Mouse (Mus musculus): ENCODE measurements at regions not wholly inside any gene's neighbourhood (a gene's known extent, or its start where the extent isn't known, plus 50 kb on each side); places are given as distances from the start of the nearest gene placed in this dataset.

GRCm38 (mm10) chr14:123219590-123219989, 235.8 kb upstream of the Tmtc4 start:
- DNase-seq (ENCODE audit: low read depth, low spot score): peak; percentile 48

- peak; percentile 61 for DNase-seq (ENCODE audit: low read depth, low spot score)
These were observed 226.4 kb upstream of the Tmtc4 start for GRCm38 (mm10) chr14:123210241-123210640.

- DNase-seq (ENCODE audit: low read depth, low spot score): no peak
These were observed 219.0 kb upstream of the Tmtc4 start for GRCm38 (mm10) chr14:123202848-123203247.

DNA sequence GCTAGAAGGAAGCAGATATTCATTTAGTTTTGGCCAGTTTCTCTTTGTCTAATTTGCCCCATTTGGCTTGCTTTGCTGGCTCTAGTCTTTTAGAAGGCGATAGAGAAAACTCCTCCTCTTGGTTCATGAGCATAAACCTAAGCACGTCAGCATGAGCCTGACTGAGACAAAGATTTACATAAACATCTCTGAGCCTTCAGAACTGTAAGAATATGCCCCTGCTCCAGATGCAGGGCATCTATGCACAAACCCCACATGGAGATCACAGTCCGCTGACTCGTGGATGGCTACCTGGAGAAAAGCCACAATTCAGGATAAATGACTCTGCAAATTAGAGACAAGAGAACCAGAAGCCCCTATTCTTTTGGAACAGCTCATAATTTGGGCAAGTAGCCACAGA, 218.5 kb upstream of the Tmtc4 start:
- no peak for DNase-seq (ENCODE audit: low read depth, low spot score)

DNA sequence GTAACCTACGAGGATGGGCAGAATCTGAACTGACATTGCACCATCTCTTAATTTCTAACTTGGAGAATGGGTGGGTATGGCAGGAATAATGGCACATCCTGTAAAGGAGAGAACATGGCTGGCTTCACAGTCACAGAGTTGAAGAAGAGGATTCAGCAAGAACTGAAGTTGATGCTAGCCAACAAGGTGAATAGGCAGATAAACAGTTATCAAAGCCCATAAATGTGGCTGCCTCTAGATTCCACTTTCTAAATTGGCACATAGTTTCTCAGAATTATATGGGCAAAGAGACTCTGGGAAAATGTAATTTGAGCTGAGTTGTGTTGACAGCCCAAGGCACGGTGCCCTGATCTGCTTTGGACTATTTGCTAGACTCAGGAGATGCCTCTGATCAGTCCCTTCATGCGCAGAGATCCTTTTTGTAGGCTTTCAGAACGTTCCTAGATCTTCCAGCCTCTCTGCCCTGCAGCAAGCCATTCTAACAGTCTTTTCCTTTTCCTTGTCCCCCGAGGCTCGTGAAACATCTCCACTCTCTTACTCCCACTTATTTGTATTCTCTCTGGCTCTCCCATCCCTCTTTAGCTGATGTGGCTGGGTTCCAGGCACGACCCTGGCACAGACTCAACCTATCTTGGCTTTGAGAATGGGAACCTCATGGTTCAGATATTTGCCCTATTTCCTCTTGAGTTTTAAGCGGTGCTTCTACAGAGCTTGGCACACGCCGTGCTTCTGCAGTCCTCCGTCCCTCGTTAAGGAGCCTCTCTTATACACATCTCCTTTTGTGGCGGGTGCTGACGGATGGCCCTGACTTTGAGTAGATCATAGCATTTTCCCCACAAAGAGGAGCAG, 217.8 kb upstream of the Tmtc4 start:
- DNase-seq (ENCODE audit: low read depth, low spot score): peak; percentile 86

GRCm38 (mm10) chr14:123199111-123199510, 215.3 kb upstream of the Tmtc4 start:
- no peak for DNase-seq (ENCODE audit: low read depth, low spot score)

DNA sequence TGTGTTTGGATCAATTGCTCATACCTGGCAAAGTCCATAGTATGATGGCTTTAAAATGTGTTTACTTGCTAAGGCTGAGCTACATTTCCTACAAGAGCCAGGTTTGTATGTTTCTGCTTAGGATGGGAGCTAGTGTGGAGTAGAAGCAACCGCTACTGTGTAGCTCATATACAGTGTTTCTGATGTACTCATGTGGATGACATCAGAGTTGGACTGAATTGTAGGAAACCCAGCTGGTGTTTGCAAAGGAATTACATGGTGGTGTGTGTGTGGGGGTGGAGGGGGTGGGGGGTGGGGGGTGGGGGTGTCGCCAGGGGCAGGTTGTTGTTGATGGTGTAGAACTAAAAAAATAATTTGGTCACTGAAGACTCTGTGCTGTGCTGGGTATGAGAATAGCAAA, 208.7 kb upstream of the Tmtc4 start:
- no peak for DNase-seq (ENCODE audit: low read depth, low spot score)

DNA sequence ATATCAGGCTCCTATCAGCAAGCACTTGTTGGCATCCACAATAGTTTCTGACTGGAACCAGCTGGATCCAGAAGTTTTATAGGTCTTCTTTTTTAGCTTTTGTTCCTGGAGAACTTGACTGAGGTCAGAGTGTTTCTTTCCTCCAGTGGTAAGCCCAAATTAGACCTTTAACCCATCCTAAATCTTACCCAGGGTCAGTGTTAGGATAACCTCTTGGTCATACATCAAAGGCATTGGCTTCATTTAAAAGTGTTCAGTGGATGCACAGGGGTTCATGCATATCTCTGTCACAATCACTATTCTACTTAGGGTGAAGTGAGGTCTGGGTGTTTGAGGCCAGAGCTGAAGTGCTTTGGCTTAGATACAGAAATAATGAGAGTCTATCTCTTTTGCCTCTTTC, 206.9 kb upstream of the Tmtc4 start:
- no peak for DNase-seq (ENCODE audit: low read depth, low spot score)

DNA sequence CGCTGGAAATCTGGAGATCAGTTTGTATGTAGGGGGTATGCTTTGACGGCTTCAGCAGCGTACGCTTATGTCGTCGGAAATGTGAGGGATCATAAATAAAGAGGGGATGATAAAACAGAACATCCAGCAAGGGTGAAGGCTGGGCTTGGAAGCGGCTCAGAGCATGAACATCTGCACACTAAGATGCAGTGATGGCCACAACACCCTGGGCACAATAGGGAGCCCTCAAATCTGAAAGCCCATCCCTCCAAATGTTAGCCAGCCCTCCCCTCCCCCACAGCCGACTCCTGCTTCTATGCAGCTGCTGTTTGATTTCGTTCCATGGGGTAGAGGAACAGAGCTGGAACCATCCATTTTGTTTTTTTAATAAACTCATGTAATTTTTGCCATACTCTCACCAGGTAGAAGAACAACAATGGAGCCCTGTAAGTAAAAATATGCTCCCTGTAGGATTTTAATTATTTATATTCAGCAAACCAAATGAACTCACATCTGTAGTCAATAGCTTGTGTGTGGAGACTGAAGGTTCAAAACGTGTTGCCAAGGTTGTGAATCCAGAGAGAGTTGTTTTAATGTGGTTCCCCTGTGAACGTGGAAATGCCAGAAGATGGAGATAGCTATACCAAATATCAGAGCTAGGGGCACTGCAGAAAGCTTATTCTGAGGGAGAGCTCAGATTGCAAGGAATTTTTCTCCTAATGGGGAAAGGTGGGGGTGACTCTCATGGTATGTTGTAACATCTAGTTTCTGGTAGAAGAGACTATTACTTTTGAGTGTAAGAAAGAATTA, 203.6 kb upstream of the Tmtc4 start:
- DNase-seq (ENCODE audit: low read depth, low spot score): no peak

GRCm38 (mm10) chr14:123173183-123173582, 189.3 kb upstream of the Tmtc4 start:
- peak; percentile 12 for DNase-seq (ENCODE audit: low read depth, low spot score)

DNA sequence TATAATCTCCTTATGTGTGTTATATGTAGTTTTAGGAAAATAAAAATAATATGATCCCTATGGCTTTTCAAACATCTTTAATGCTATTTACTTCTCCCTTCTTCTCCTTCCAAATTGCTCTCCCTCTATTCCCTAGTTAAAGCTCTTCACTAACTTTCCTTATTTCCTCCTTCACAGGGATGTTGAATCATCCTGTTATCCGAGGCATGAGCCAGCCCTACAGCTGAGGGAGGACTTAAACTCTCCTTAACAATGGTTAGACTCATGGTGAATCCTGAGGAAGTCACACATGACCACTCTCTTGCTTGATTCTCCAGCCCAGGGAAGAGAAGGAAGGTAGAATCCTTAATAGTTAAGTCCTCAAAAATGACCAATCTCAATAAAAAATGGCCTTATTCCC, 188.0 kb upstream of the Tmtc4 start:
- no peak for DNase-seq (ENCODE audit: low read depth, low spot score)

DNA sequence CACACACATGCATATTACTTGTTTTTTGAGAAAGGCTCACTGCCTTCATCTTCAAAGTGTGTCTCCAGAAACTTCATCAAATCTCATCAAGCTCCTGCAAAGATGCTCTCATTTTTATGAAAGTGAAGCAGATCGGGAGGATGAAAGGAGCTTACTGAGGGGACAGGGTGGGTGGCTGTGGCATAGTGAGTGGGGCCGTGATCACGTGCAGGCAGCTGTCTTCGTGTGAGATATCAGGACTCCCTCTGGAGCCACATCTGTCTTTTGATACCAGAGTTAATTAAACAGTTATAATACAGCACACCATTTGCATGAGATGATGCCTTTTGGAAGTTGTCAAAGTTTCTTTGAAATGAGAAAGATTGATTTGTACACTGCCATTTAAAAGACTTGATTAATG, 180.0 kb upstream of the Tmtc4 start:
- no peak for DNase-seq (ENCODE audit: low read depth, low spot score)

GRCm38 (mm10) chr14:123143489-123144046, 159.7 kb upstream of the Tmtc4 start:
- DNase-seq (ENCODE audit: low read depth, low spot score): peak; percentile 74

DNA sequence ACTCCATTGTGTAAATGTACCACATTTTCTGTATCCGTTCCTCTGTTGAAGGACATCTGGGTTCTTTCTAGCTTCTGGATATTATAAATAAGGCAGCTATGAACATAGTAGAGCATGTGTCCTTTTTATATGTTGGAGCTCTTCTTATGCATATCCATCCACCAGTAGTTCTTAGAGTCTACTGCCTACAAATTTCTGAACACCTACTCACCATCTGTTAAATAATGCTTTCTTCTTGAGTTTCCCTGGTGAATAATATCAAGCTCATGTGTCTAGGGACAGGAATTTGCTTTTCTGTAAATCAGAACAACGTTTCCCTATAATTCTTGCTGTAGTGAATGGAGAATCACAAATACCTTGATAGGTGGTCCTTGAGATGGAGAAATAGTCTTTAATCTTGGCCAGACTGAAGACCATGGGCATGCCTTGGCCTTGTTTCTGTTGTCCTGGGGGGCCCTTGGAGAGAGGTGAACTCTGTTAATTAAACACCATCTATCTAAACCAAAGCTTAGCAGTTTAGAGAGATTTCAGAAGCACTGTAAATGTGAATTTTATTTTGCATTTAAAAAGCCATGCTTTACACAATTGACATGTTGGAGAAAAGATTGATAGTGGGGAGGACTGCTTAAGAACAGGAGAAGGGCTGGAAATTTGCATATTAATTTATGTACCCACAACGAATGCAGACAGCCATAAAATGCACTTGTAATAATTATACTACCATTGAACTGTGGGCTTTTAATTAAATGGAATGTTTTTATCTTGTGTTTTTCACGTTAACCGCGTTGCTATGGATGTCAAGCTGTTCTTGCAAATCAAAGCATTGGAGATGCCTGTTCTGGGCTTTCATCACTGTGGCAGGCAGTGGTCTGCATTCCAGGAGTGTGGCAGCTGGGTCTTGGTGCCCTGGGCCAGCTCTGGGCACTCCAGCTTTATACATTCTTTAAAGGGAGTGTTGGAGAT, 155.2 kb upstream of the Tmtc4 start:
- DNase-seq (ENCODE audit: low read depth, low spot score): peak; percentile 44

DNA sequence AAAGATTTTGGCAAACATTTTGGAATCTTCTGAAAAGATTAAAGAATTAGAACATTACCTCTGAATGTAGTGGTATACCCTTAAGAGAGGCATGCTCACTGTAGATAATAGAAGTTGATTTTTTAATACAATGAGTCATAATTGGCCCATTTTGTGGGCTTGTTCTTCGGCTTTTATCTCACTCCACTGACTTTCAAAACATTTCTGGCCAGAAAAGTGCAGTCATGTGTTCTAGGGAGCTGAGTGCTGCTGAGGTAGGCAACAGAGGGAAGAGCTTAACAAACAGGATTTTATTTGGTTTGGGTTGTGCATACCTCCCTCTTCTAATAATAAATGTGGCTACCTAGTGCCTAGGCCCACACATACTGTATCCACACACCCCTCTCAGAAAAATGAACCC, 150.1 kb upstream of the Tmtc4 start:
- no peak for DNase-seq (ENCODE audit: low read depth, low spot score)

GRCm38 (mm10) chr14:123120361-123120760, 136.5 kb upstream of the Tmtc4 start:
- peak; percentile 92 for DNase-seq (ENCODE audit: low read depth, low spot score)

DNA sequence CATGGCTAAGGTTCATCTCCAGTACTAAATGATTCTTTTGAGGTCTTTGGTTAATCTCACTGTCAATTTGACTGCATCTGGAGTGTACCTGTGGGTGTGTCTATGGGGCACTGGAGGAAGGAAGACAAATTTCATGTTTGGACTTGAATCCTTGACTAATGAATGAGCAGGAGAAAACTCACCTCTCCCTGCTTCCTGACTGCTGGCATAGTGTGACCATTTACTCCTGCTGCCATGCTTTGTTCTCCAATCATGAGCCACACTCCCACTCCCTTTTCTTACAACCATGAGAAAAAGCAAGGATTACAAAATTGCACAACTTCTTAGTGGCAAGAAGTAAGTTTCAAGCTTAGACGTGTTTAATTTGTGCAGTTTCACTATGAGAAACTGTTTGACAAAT, 132.5 kb upstream of the Tmtc4 start:
- DNase-seq (ENCODE audit: low read depth, low spot score): no peak

DNA sequence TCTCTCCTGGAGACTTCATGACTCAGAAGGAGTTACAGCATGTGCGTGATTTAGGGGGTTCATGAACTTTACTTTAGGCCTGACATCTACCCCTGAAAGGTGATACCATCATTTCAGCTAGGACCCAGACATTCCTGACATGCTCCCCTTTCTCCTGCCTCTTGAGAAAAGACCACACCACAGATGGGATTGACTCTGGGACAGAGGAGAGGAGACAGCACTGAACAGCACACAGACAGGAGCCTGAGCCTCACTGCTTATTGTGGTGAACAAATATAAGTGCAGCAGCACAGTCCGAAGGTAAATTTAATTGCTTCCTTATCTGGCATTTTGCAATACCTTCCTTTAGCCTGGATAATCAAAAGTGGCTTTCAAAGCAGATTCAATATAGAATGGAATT, 126.7 kb upstream of the Tmtc4 start:
- DNase-seq (ENCODE audit: low read depth, low spot score): no peak

- no peak for DNase-seq (ENCODE audit: low read depth, low spot score)
These were observed 116.5 kb upstream of the Tmtc4 start for GRCm38 (mm10) chr14:123100371-123100770.

- DNase-seq (ENCODE audit: low read depth, low spot score): no peak
These were observed 112.3 kb upstream of the Tmtc4 start for GRCm38 (mm10) chr14:123096086-123096485.

DNA sequence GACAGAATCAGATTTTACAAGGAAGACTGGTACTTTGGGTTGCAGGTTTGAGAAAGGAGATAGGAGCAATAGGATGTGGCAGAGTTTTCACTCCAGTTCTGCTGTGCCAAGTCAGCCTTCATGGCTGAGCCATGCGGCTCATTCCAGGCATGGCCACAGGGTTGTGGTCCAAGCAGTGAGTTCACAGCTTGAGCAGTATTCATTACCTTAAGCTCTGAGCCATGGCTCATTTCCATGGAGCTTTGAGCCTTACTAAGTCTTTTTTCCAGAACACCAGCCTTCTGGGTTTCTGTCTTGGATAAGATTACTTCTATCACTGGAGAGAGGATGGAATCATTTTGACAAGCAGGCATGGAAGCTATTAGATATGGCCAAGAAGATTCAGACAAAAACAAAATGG, 98.2 kb upstream of the Tmtc4 start:
- DNase-seq (ENCODE audit: low read depth, low spot score): no peak

Data from brain, adult 2 months (tissue).